Mouse (Mus musculus) stomach, postnatal 0 days (tissue): ENCODE measurements at regions not wholly inside any gene's neighbourhood (a gene's known extent, or its start where the extent isn't known, plus 50 kb on each side); places are given as distances from the start of the nearest gene placed in this dataset.
"Not testable (repeated sequence)": the region's sequence is repeated elsewhere in the genome, so short reads cannot be mapped to it uniquely, and the experiment has no call there.

Source experiments
- CTCF ChIP-seq: IDR thresholded peaks from 2 replicates; pipeline ENCODE4 v1.5.1; 2016; ENCODE audit warnings: antibody characterized with exemption, low read depth, mild to moderate bottlenecking, moderate library complexity
- EP300 ChIP-seq: optimal IDR thresholded peaks from 2 replicates; pipeline ENCODE3; 2016; ENCODE audit warnings: antibody characterized with exemption

GRCm38 (mm10) chr16:29765801-29766200, 186.7 kb downstream of the Opa1 start:
- not testable (repeated sequence) for TF ChIP-seq CTCF, EP300
